Mouse (Mus musculus): ENCODE results near the gene Mast4.

DNA sequence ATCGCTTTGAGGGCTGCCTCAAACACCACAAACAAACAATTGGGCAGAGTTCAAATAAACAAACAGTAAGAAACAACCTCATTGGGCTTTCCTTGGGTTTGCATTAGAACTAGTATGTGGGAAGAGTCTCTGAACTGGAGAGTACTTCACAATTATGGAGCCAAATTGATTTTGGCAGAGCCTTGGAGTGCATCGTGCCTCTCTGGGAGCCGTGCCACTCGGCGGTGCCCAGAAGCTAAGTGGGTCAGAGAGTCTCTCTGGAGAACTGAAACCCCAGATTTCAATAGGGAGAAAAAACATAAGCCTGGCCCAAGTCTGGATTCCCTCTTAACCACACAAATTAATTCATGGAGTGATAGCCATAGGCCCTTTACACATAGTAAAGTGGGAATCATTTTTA is 400.6 kb downstream of the Mast4 start:
- TF ChIP-seq CTCF (IDR thresholded peaks at IDR 0.05; ENCODE audit: low read depth) (no peak), EP300 (IDR thresholded peaks at IDR 0.05; ENCODE audit: low read depth) (no peak)
